Mouse (Mus musculus) T-helper 2 cell (primary cell): Measurements from ENCODE around the gene Wasf1.

Experiments
- in situ Hi-C: fragments of 300-600 bp; cut with MboI, MseI; formaldehyde crosslinking; loops from one replicate; pipeline ENCODE4 v1.15.1; 2025; ENCODE audit warnings: high pct_unique_total_duplicates

The Wasf1 gene

GRCm38 (mm10) chr10:40882831-40883643 is at the start of gene Wasf1, which contains the start of gene Cdc40:
TSS of gene Wasf1 (plus strand) at chr10:40883475.
TSS of gene Cdc40 (minus strand) at chr10:40883311.
- in situ Hi-C loops: loop anchor here (25.0 kb wide), 1 partner anchor 621 kb away; the partner anchor contains the start of gene Gtf3c6

GRCm38 (mm10) chr10:40840086-40840485 is 43.2 kb upstream of the Wasf1 start:
- in situ Hi-C loops: no loop called here

- in situ Hi-C loops: no loop called here
Measured at GRCm38 (mm10) chr10:40843841-40844240, 39.4 kb upstream of the Wasf1 start.

GRCm38 (mm10) chr10:40844546-40844945 is 38.7 kb upstream of the Wasf1 start:
- in situ Hi-C loops: no loop called here

- in situ Hi-C loops: no loop called here
Measured at GRCm38 (mm10) chr10:40845626-40846025, 37.6 kb upstream of the Wasf1 start.

GRCm38 (mm10) chr10:40847176-40847874 is 36.0 kb upstream of the Wasf1 start:
- in situ Hi-C loops: no loop called here

GRCm38 (mm10) chr10:40850644-40851043 is 32.6 kb upstream of the Wasf1 start:
- in situ Hi-C loops: no loop called here

GRCm38 (mm10) chr10:40851138-40851537 is 32.1 kb upstream of the Wasf1 start:
- in situ Hi-C loops: no loop called here

GRCm38 (mm10) chr10:40855616-40856015 is 27.7 kb upstream of the Wasf1 start:
- in situ Hi-C loops: no loop called here

GRCm38 (mm10) chr10:40856703-40857102 is 26.6 kb upstream of the Wasf1 start:
- in situ Hi-C loops: no loop called here

- in situ Hi-C loops: no loop called here
Measured at GRCm38 (mm10) chr10:40857599-40857998, 25.7 kb upstream of the Wasf1 start.

GRCm38 (mm10) chr10:40868081-40868480 is 15.2 kb upstream of the Wasf1 start:
- in situ Hi-C loops: no loop called here

GRCm38 (mm10) chr10:40871301-40871700 is 12.0 kb upstream of the Wasf1 start:
- in situ Hi-C loops: loop anchor here (10.0 kb wide), 1 partner anchor 1646 kb away; no protein-coding TSS in a partner anchor

GRCm38 (mm10) chr10:40872052-40872451 is 11.2 kb upstream of the Wasf1 start:
- in situ Hi-C loops: loop anchor here (10.0 kb wide), 1 partner anchor 1647 kb away; no protein-coding TSS in a partner anchor

- in situ Hi-C loops: loop anchor here (10.0 to 25.0 kb wide), 2 partner anchors 616 to 1653 kb away; partner anchors contain the start of gene Gtf3c6
Measured at GRCm38 (mm10) chr10:40878246-40878645, 5.0 kb upstream of the Wasf1 start.

- in situ Hi-C loops: loop anchor here (10.0 to 25.0 kb wide), 2 partner anchors 618 to 1655 kb away; partner anchors contain the start of gene Gtf3c6
Measured at GRCm38 (mm10) chr10:40879969-40880368, 3.3 kb upstream of the Wasf1 start.

- in situ Hi-C loops: loop anchor here (25.0 kb wide), 1 partner anchor 619 kb away; the partner anchor contains the start of gene Gtf3c6
Measured at GRCm38 (mm10) chr10:40881236-40881635, 2.0 kb upstream of the Wasf1 start.

GRCm38 (mm10) chr10:40882333-40882732 is 942 bp upstream of the Wasf1 start:
- in situ Hi-C loops: loop anchor here (25.0 kb wide), 1 partner anchor 620 kb away; the partner anchor contains the start of gene Gtf3c6

- in situ Hi-C loops: loop anchor here (25.0 kb wide), 1 partner anchor 621 kb away; the partner anchor contains the start of gene Gtf3c6
Measured at GRCm38 (mm10) chr10:40883644-40884278, 486 bp downstream of the Wasf1 start.

- in situ Hi-C loops: loop anchor here (25.0 kb wide), 1 partner anchor 622 kb away; the partner anchor contains the start of gene Gtf3c6
Measured at GRCm38 (mm10) chr10:40884279-40884806, 1.1 kb downstream of the Wasf1 start.

- in situ Hi-C loops: loop anchor here (25.0 kb wide), 1 partner anchor 623 kb away; the partner anchor contains the start of gene Gtf3c6
Measured at GRCm38 (mm10) chr10:40885432-40885831, 2.2 kb downstream of the Wasf1 start.
